Mouse (Mus musculus) embryo, embryonic 9.5 days (tissue): ENCODE data around the gene Gm960.

Experiments
- DNase-seq: peaks from one replicate; pipeline ENCODE4 v3.0.0-alpha.2; 2017; ENCODE audit errors: extremely low spot score

Gm960 gene

DNA sequence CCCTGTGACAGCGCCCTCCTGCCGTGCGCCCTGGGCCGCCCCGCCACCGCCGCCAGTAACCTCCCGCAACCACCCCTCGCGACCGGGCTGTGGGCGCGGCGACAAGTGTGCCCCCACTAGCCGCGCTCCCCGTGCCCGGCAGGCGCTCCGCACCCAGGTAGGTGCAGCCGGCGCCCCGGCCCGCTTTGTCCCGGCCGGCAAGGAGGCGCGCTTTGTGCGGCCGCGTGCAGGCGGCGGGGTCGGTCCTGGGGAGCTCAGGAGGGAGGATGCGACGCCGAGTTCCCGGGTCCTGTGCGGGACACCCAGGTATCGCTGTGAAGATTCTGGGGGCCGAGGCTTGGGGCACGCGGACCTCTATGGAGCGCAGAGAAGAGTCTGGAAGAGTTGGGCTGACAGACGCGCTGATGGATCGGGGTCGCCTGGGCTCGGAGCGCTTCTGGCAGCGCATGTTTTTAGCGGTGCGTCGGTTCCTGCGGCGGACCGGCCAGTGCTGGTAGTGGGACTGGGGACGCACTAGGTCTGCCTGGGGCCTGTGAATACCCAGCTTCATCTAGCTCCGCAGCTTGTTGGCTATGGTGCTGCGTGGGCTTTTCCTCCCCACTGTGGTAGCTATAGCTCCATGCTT, 13.8 kb upstream of the Gm960 start:
- DNase-seq: peak; percentile 63

DNA sequence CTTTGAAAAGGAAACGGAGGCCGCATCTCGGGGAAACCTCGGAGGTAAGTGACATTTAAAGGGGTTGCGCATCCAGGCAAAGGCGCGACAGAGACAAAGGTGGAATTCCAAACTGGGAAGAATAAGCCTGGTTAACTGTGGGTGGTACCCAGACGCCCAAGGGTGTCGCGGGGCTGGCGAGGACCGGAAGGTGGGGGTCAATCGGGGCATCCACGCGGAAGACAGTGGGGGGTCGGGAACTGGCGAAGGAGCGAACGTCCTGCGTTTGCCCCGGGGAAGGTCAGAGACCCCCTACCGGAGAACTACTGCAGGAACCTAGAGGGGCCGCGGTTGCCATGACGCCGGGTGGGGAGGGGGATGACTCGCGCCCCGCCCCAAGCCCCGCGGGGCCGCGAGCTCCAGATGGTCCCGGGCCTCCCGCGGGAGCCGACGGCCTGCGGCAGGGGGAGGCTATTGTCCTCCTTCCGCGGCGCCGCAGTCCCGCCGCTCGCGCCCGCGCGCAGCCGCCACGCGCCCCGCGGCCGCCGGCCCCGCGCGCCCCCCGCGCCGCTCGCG, 13.2 kb upstream of the Gm960 start:
- peak; percentile 68 for DNase-seq

DNA sequence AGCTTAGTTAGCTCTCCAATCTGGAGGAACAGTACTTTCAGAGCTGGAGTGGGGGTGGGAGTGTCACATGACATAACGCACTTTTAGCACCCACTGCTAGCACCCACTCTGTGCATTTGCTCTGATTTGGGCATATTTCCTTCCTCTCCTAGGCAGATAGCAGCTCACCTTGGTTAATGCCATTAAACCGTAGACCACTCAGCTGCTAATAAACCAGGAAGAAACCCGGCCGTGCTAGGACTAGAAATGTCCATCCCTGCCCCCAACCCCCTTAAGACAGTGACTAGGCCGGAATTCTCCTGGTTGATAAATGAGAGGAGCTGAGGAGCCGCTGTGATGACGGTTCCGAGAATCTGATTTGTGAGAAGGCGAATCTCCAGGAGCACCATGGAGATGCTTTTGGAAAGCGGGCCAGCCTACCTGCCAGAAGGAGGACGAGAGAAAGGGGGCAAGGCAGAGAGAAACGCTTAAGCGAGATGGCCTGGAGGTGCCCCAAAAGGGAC, 12.7 kb upstream of the Gm960 start, which contains the start of gene Sptbn2:
Gene Sptbn2 (plus strand): TSS at position 70 of the 503 bp plus-strand sequence.
- DNase-seq: peak; percentile 37

DNA sequence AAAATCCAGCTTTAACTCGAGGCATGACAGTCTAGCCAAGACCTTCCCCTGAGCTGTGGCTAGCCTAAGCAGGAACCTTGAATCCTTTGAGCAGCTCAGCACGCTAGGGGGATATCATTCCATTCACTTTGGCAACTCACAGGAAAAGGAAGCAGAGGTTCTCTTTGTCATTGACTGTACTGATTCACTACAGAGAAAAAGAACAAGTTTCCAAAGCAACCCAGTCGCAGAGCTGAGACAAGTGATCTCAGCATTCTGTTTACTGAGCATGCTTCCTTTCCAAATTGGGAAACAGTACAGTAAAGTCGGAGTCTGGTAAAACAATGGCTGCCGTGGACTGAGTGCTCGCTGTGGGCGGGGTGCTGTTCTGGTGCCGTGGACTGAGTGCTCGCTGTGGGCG, 10.3 kb upstream of the Gm960 start:
- DNase-seq: no peak

DNA sequence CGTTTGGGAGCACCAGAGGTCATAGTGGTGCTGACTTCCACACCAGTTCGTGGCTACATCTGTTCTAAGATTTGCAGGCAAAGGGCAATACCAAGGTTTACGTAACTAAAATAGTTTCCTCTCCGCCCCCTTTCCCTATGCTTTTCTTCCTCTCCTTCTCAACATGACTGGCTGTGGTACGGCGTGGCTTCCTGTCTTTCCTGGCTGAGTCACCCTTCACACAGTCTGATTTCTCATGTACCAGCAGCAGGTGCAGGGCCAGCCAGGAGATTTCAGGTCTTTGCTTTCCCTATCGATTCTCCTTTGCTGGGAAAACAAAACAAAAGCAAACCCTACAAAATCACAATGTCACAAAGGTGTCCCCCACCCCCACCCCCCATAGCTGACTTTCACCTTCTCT, 2.8 kb upstream of the Gm960 start:
- no peak for DNase-seq

DNA sequence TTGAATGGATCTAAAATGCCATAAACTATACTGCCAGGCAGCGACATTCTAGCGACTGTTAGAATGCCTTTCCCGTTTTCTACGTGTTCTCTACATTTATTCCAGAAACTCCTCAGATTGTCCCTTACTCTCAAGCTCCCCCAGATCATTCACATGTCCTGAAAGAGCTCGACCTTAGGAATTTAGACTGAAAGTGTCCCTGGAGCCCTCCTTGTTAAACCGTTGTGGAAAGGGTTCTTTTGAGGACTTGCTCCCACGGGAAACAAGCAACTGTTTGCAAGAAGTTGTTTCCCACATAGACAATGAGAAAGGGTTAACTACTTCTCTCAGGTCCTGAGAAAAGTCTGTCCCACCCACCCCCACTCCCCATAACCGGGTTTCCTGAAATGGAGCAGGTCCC, 2.2 kb upstream of the Gm960 start:
- DNase-seq: no peak

DNA sequence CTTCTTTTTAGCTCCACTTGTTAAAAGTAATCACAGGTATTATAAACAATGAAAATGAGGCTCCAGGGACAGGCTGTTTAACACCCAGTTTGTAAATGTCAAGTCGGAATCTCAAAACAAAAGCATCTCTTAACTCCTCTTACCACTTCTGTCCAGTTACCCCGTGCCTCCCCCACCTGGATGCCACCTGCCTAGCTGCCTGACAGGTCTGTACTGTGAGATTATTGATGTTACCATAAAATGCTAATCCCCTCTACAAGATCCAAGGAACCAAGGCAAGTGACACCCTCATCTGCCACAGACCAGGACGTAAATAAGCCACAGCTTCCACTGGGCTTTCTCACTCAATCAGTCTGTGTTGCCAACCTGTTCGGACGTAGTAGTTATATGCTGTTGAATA, 1.4 kb upstream of the Gm960 start:
- no peak for DNase-seq

DNA sequence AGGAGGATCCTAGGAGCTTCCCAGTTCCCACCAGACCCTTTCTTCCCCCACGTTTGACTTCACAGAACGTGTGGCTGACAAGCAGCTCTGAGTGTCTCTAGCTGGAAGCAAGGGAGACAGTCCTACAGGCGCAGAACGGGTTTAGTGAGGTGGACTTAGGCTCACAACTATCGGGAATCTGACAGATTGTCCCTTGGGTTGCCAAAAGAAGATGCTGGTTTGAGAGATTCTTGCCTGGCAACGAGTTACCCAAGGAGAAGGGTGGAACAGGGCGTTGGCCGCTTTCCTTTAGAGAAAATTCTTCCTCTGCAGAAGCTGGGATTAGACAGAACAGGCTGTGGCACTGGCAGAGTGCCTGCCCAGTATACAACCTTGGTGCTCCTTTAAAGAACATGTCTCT, 388 bp upstream of the Gm960 start:
- DNase-seq: no peak

DNA sequence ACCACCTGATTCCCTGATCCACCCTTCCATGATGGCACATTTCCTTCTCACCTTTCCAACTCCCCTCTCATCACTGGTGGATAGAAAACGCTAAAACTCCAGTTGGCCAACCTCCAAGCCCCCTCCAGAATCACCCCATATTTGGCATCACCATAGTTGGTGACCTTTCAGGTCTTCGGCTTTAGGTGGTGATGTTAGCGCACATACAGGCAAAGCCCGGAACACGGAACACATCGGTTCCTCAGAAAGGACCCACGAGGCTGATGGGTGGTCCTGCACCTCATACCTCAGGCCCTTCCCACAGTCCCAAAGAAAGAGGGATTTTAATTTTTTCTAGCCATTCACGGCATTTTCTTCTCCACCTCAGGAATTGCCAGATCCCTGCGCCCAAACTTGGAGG, 747 bp downstream of the Gm960 start:
- DNase-seq: no peak

DNA sequence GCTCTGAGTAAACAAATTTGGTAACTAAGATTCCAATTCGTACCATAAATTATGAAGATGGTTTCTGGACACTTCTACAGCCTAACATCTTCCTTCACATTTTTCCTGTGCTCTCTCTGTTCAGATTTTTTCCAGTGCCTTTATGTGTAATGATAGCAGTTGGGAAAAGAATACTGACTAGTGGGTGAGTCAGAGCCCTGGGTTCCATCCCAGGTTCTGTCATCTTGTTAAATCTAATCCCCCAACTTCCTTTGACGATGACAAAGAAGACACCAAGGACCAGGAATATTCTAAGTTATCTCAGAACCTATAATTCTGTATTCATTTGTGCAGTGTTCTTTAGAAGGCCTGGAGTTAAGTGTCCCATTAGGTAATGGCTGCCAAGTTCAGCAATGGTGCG, 1.3 kb downstream of the Gm960 start:
- no peak for DNase-seq

DNA sequence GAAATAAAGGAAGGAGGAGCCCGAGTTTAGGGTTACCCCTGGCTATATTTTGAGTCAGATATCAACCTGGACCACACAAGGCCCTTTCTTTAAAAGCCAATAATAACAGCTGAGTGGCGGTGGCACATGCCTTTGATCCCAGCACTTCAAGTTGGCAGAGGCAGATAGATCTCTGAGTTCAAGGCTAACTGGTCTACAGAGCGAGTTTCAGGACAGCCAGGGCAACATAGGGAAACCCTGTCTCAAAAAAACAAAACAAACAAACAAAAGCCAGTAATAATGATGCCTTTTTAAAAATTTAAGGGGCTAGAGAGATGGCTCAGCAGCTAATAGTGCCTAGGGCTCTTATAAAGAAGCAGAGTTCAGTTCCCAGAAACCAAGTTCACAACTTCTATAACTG, 4.1 kb downstream of the Gm960 start:
- DNase-seq: no peak

DNA sequence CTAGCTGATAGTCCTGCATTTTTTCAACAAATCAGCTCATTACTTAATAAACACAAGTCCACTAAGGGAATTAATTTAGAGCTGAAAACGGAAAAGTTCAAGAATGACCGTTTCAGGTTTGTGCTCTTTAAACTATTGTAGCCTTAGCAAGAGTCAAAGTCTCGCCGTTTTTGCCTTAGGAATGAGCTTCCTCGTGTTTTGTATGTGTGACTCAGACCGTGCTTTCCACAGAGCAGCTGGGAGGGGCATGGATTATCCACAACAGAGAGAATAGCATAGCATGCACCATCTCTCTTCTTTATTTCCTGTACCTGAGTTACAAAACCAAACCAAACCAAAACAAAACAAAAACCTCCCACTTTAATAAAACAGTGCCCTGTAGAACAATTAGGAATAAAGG, 26.1 kb downstream of the Gm960 start:
- no peak for DNase-seq

DNA sequence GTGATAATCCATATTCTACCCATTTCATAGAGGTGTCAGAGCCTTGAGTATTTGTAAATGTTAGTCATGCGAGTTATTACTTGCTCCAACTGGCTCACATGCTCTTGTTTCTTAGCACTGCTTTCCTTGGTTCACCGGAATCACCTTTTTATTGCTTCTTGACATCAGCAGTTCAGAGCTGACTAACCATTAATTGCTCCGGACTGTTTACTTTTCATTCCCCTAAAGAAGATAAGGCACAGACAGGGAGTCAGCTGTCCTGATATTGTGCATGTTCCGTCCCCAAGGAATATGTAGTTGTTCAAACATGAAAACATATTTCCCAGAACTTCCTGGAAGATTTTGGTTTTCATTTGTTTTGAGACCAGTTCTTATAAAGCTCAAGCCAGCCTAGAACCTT, 27.7 kb downstream of the Gm960 start:
- no peak for DNase-seq

DNA sequence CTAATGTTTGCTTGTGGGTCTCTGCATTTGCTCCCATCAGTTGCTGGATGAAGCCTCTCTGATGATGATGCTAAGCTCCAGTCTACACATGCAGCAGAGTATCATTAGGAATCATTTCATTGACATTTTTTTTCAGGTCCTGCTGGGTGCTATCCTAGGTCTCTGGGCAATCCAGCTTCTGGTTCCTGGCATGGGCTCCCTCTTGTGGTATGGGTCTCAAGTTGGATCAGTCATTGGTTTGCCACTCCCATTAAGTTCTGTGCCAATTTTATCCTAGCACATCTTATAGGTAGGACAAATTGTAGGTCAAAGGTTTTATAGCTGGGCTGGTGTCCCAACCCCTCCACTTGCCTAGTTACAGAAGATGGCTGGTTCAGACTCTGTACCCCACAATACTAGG, 31.7 kb downstream of the Gm960 start:
- no peak for DNase-seq

DNA sequence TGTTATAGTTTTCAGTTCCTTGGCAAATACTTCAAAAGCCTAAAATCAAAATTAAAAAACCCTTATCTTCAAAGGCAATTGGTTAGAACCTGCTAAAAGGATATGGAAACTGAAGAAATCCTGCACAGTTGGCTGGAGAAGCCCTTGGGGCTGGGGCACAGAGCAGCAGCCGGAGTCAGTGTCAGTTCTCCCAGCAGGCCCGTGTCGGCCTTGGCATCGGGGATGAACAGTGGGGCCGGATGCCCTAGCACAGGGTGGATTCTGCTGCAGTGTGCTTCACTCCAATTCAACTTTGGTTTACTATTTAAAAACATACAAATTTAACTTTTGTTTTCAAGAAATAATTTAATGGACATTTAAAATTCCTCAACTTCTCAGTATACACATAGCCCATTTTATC, 40.3 kb downstream of the Gm960 start:
- DNase-seq: no peak

DNA sequence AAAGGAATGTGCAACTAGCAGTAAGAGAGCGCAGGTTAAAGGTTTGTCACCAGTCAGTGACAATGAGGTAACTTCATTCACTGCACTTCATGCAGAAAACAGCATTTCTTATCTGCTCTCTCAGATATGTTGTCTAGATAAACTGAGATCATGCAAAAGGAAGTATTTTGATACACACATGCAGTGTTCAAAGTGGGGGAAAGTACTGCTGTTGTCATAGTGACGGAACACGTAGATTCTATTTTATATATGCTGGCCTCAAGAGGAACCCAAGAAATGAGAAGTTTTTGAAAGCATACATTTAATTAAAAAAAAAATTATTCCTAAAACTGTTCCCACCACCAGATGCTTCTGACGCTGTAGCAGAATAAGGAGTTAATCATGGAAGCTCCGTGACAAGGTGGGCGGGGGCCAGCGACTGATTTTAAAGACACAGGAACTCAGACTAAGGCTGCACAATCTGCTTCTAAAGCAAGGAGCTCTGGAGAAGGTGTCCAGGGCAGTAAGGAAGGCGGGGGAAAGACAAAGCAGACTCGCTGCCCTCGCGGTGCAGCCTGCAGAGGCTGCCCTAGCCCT, 51.5 kb downstream of the Gm960 start:
- DNase-seq: no peak

DNA sequence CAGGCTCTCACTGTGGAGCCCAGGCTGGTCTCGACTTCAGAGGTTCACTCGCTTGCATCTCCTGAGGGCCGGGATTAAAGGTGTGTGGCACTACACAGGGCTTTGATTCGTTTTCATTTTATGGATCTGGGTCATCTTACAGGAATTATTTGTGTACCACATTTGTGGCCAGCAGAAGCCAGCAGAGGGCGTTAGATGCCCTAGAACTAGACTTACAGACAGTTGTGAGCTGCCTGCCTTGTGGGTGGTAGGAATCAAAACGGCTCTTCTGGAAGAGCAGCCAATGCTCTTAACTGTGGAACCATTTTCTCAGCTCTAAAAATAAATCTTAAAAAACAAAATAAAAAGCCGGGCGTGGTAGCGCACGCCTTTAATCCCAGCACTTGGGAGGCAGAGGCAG, 54.2 kb downstream of the Gm960 start:
- peak; percentile 23 for DNase-seq

DNA sequence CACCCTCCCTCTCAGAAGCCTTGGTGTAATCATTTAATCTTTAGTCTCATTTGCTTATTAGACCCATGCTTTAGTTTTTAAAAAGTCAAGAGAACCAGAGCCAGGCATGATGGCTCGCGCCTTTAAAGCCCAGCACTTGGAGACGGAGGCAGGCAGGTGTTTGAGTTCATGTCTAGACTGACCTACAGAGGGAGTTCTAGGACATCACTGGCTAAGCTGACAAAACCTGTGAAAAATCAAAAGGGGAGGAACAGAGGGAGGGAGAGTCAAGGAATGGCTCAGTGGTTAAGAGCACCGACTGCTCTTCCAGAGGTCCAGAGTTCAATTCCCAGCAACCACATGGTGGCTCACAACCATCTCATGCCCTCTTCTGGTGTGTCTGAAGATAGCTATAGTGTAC, 62.5 kb downstream of the Gm960 start:
- DNase-seq: no peak

DNA sequence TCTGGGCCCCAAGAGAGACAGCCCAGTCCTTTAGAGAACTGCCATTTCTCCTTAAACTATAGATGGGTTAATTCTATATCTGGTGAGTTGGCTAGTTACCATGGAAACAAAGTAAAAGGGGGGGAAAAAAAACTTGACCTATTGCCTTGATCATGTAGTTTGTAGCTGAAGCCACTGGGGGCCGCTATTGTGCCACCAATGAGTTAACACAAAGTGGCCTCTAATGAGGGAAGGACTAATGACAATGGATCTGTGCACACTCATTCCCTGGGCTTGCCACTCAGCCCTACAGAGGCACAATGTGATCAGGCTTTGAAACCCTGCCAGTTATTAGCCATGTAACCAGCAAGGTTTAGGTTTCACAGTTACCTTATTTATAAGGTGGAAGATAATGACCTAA, 69.6 kb downstream of the Gm960 start:
- peak; percentile 76 for DNase-seq

DNA sequence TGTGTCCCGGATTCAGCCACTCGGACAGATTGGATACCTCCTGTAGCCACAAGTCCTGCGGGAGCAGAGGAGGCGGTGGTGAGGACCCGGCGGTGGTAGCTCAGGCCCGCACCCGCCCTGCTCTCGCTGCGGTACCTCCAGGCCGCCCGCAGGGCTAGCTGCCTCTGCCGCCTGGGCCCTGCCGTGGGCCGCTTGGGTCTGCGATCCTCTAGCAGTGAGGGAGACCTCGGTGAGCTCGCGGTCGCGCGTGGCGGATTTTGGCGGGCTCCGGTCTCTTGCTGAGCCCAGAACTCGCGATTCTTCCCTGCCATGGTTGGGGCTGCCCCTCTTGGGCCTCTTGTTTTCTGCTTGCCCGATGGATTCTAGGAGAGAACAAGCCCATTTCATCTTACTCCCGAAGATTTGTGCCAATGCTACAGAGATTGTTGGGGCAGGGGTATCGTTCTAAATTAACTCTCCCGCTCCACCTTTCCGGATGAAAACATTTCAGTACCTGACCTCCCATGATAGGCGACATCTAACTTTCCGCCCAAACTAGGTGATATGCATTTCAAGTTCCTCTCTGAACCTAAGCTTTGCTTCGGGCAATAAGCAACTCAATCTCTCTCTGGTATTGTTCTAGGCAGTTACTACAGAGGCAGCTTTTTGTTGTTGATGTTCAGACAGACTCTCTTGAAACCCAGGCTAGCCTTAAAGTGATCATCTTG, 72.5 kb downstream of the Gm960 start:
- DNase-seq: no peak

DNA sequence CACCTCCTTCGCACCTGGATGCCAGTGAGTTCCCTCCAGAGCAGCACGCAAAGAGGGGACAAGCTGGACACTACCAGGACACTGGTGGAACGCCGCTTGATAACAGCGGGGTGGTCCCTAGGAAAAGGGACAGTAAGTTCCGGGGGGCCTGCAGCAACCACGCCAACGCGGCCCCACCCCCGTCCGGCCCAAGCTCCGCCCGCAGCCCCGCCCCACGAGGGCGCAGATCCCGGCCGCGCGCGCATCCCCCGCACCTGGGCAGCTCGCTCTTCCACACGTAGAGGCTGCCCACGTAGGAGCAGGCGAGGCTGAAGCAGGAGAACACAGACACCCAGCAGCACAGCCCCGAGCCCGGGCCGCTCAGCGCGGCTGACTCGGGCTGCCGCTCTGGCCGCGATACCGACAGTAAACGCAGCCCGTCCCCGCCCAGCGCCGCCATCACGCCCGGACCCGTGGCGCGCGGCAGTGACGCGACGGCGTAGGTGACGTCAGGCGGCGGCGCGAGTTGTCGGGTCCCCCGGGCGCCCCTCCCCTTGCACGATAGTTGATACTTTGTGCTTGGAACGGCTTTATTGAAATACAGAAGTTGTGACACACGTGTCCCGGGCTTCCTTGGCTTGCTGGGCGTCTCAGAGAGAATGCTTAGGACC, 73.2 kb downstream of the Gm960 start, which contains the start of gene Rce1:
Gene Rce1 (minus strand): TSS at position 463 of the 650 bp plus-strand sequence.
- peak; percentile 95 for DNase-seq
